In genomic region chr11:116318719-116319659, GRCm38 (mm10) we compare ENCODE assay signal across 8 mouse cellular contexts. TPM values are rescaled to one million over a fixed set of nuclear protein-coding genes. Genes with fewer than 3 reads are reported as not detected.
DNase-seq lines count a peak whose midpoint lies in the region; ATAC-seq and TF ChIP-seq lines count a peak whose summit lies in the region.

No protein-coding gene starts in this region.

- TF ChIP-seq POLR2A in embryonic fibroblast, embryonic 13.5 days (IDR thresholded peaks at IDR 0.05; ENCODE audit: low read depth, low read length) = 0 out of 2 replicates have a peak, but pooled peaks have one; percentile 7
- TF ChIP-seq POLR2A in myocyte (IDR thresholded peaks at IDR 0.05; ENCODE audit: insufficient read length, low read depth) = no peak

- peak; percentile 97 for TF ChIP-seq CTCF in C2C12 (IDR thresholded peaks at IDR 0.05; ENCODE audit: control insufficient read depth, insufficient read depth, insufficient read length)
- TF ChIP-seq CTCF in embryonic fibroblast, embryonic 13.5 days (IDR thresholded peaks at IDR 0.05; ENCODE audit: borderline replicate concordance, insufficient read depth, low read length) = peak; percentile 96

- H3K27me3 ChIP-seq in C2C12 (ENCODE audit: control insufficient read depth, insufficient read depth, insufficient read length) (no peaks in the 10 kb centered on the region), myocyte (ENCODE audit: control insufficient read depth, insufficient read depth, insufficient read length) (no peaks in the 10 kb centered on the region)
- H3K27me3 ChIP-seq in heart, embryonic 13.5 days (replicated peaks) = peaks cover 35% of the 10 kb centered on the region
- no peaks in the 10 kb centered on the region for H3K27me3 ChIP-seq in kidney, embryonic 16.5 days (ENCODE audit: insufficient read depth, low read length)
- H3K27me3 ChIP-seq in liver, embryonic 11.5 days (replicated peaks; ENCODE audit: control insufficient read depth, insufficient read depth, low read length) = no peaks in the 10 kb centered on the region

- no peak overlapping the region for H3K27ac ChIP-seq in embryonic fibroblast, embryonic 13.5 days (ENCODE audit: insufficient read depth, low read length)
- H3K27ac ChIP-seq in heart, embryonic 13.5 days (replicated peaks) = no peak overlapping the region
- H3K27ac ChIP-seq in kidney, embryonic 16.5 days (ENCODE audit: low read length) = no peak overlapping the region
- H3K27ac ChIP-seq in liver, embryonic 11.5 days (ENCODE audit: low read depth, low read length) = no peak overlapping the region

- peak; percentile 60 for ATAC-seq in heart, embryonic 13.5 days (ENCODE audit: extremely low read depth, insufficient number of reproducible peaks, low FRiP score, low TSS enrichment)
- ATAC-seq in kidney, embryonic 16.5 days (ENCODE audit: low FRiP score, low TSS enrichment) = peak; percentile 82
- peak; percentile 78 for ATAC-seq in liver, embryonic 11.5 days (replicated peaks; ENCODE audit: low FRiP score)

- no peaks in the 10 kb centered on the region for H3K79me3 ChIP-seq in C2C12 (ENCODE audit: low read depth)

- H3K4me3 ChIP-seq in C2C12 (ENCODE audit: insufficient read depth, poor library complexity, severe bottlenecking) = peak overlapping the region; percentile 27
- peak overlapping the region; percentile 32 for H3K4me3 ChIP-seq in embryonic fibroblast, embryonic 13.5 days (ENCODE audit: insufficient read depth, low read length)
- peak overlapping the region; percentile 59 for H3K4me3 ChIP-seq in heart, embryonic 13.5 days
- peak overlapping the region; percentile 50 for H3K4me3 ChIP-seq in kidney, embryonic 16.5 days (ENCODE audit: low read length)
- H3K4me3 ChIP-seq in liver, embryonic 11.5 days (ENCODE audit: low read depth, low read length) = peak overlapping the region; percentile 58
- H3K4me3 ChIP-seq in myocyte = peak overlapping the region; percentile 13

- peak; percentile 78 for DNase-seq in brain, adult 2 months (ENCODE audit: low read depth, low spot score)
- DNase-seq in liver, embryonic 11.5 days (ENCODE audit: low spot score) = peak; percentile 86
- peak; percentile 85 to 99 for DNase-seq in spleen, postnatal 4 days (ENCODE audit: low spot score in 2 of 2)

- no peaks in the 10 kb centered on the region for H3K9me3 ChIP-seq in heart, embryonic 13.5 days
- H3K9me3 ChIP-seq in kidney, embryonic 16.5 days (ENCODE audit: low read length) = no peaks in the 10 kb centered on the region
- H3K9me3 ChIP-seq in liver, embryonic 11.5 days (ENCODE audit: control insufficient read depth, low read length) = no peaks in the 10 kb centered on the region

- 3% methylated on average over 41 of the region's 41 CpGs for WGBS in heart, embryonic 13.5 days
- WGBS in kidney, embryonic 16.5 days = 1% methylated on average over 41 of the region's 41 CpGs
- 2% methylated on average over 41 of the region's 41 CpGs for WGBS in liver, embryonic 11.5 days

- H3ac ChIP-seq in C2C12 (ENCODE audit: control insufficient read depth, insufficient read length, low read depth) = peak overlapping the region; percentile 61
- no peak overlapping the region for H3ac ChIP-seq in myocyte (ENCODE audit: control insufficient read depth, insufficient read length)

- peak overlapping the region; percentile 100 for H3K4me2 ChIP-seq in heart, embryonic 13.5 days
- peak overlapping the region; percentile 89 for H3K4me2 ChIP-seq in kidney, embryonic 16.5 days (replicated peaks; ENCODE audit: low read depth, low read length)
- peak overlapping the region; percentile 100 for H3K4me2 ChIP-seq in liver, embryonic 11.5 days
- peak overlapping the region; percentile 99 for H3K4me2 ChIP-seq in myocyte (ENCODE audit: low read depth)

- peak overlapping the region; percentile 86 for H3K9ac ChIP-seq in heart, embryonic 13.5 days
- peak overlapping the region; percentile 77 for H3K9ac ChIP-seq in kidney, embryonic 16.5 days (replicated peaks; ENCODE audit: low read length)
- peak overlapping the region; percentile 78 for H3K9ac ChIP-seq in liver, embryonic 11.5 days (ENCODE audit: low read depth, low read length)

- H3K36me3 ChIP-seq in C2C12 (ENCODE audit: control insufficient read depth, insufficient read depth) (no peaks in the 10 kb centered on the region), myocyte (ENCODE audit: control insufficient read depth, insufficient read depth) (no peaks in the 10 kb centered on the region)
- no peaks in the 10 kb centered on the region for H3K36me3 ChIP-seq in heart, embryonic 13.5 days
- no peaks in the 10 kb centered on the region for H3K36me3 ChIP-seq in kidney, embryonic 16.5 days (ENCODE audit: insufficient read depth, low read length)
- H3K36me3 ChIP-seq in liver, embryonic 11.5 days (ENCODE audit: control insufficient read depth, insufficient read depth, low read length) = no peaks in the 10 kb centered on the region

- no peaks in the 10 kb centered on the region for H3K79me2 ChIP-seq in C2C12 (ENCODE audit: control insufficient read depth, insufficient read depth)
- H3K79me2 ChIP-seq in myocyte (ENCODE audit: control insufficient read depth, insufficient read depth) = no peaks in the 10 kb centered on the region

- H3K4me1 ChIP-seq in embryonic fibroblast, embryonic 13.5 days (ENCODE audit: control insufficient read depth, insufficient read depth, low read length) = peaks cover 5% of the 10 kb centered on the region; the same call in 1 of the 2 replicates
- H3K4me1 ChIP-seq in heart, embryonic 13.5 days = peaks cover 6% of the 10 kb centered on the region
- H3K4me1 ChIP-seq in kidney, embryonic 16.5 days (ENCODE audit: insufficient read depth, low read length) = no peaks in the 10 kb centered on the region
- peaks cover 9% of the 10 kb centered on the region for H3K4me1 ChIP-seq in liver, embryonic 11.5 days (replicated peaks; ENCODE audit: control insufficient read depth, insufficient read depth, low read length)

TF ChIP-seq in C2C12, 6 proteins besides CTCF, POLR2A, EP300 and RAD21:
- TF ChIP-seq MAX (IDR thresholded peaks at IDR 0.05) (peak; percentile 60), CEBPB (IDR thresholded peaks at IDR 0.05; ENCODE audit: low read depth) (no peak)

TF ChIP-seq in myocyte, 11 proteins besides CTCF, POLR2A, EP300 and RAD21:
- no peak for TF ChIP-seq POLR2AphosphoS2 (IDR thresholded peaks at IDR 0.05; ENCODE audit: insufficient read length, low read depth)
- no peak for TF ChIP-seq E2F4 (IDR thresholded peaks at IDR 0.05; ENCODE audit: insufficient read depth)
- no peak for TF ChIP-seq CEBPB (IDR thresholded peaks at IDR 0.05; ENCODE audit: insufficient read depth, poor library complexity, severe bottlenecking)

RNA-seq across cellular contexts. Expression of gene Exoc7, which starts 12.0 kb away (rescaled TPM):
- polyA plus RNA-seq in C2C12 (2012; fragmentation: generic; extraction: Trizol) (31.5 TPM), myocyte (2012; fragmentation: generic; extraction: Trizol) (55.0 TPM)
- 54.1 and 60.1 TPM in 2 replicates for polyA plus RNA-seq in embryonic fibroblast, embryonic 13.5 days (2011; ENCODE audit: insufficient read length, low read depth, missing spikeins)
- 45.0 and 46.0 TPM in 2 replicates for polyA plus RNA-seq in heart, embryonic 13.5 days (2015; fragmentation: Nextera tagmentation; extraction: Ambion mirVana)
- 71.5 and 72.5 TPM in 2 replicates for polyA plus RNA-seq in kidney, embryonic 16.5 days (2015; fragmentation: Nextera tagmentation; extraction: Ambion mirVana)
- polyA plus RNA-seq in liver, embryonic 11.5 days (2014; fragmentation: Nextera tagmentation; extraction: Ambion mirVana) = 47.4 and 51.3 TPM in 2 replicates

RNA-seq across cellular contexts. Expression of gene Foxj1, which starts 16.2 kb away (rescaled TPM):
- polyA plus RNA-seq in C2C12 (2012; fragmentation: generic; extraction: Trizol) (0.14 TPM), myocyte (2012; fragmentation: generic; extraction: Trizol) (0.08 TPM)
- 0.98 TPM in 1 of 2 replicates, not detected in the other for polyA plus RNA-seq in embryonic fibroblast, embryonic 13.5 days (2011; ENCODE audit: insufficient read length, low read depth, missing spikeins)
- polyA plus RNA-seq in heart, embryonic 13.5 days (2015; fragmentation: Nextera tagmentation; extraction: Ambion mirVana) = 0.09 and 0.14 TPM in 2 replicates
- 2.7 and 3.5 TPM in 2 replicates for polyA plus RNA-seq in kidney, embryonic 16.5 days (2015; fragmentation: Nextera tagmentation; extraction: Ambion mirVana)
- 1.2 and 1.3 TPM in 2 replicates for polyA plus RNA-seq in liver, embryonic 11.5 days (2014; fragmentation: Nextera tagmentation; extraction: Ambion mirVana)

RNA-seq across cellular contexts. Expression of gene Galr2, which starts 38.2 kb away (rescaled TPM):
- 0.85 TPM for polyA plus RNA-seq in C2C12 (2012; fragmentation: generic; extraction: Trizol)
- polyA plus RNA-seq in embryonic fibroblast, embryonic 13.5 days (2011; ENCODE audit: insufficient read length, low read depth, missing spikeins) = not detected in 2 replicates
- polyA plus RNA-seq in heart, embryonic 13.5 days (2015; fragmentation: Nextera tagmentation; extraction: Ambion mirVana) = not detected in 2 replicates
- 0.14 and 0.19 TPM in 2 replicates for polyA plus RNA-seq in kidney, embryonic 16.5 days (2015; fragmentation: Nextera tagmentation; extraction: Ambion mirVana)
- 0.11 TPM in 1 of 2 replicates, not detected in the other for polyA plus RNA-seq in liver, embryonic 11.5 days (2014; fragmentation: Nextera tagmentation; extraction: Ambion mirVana)
- 1.5 TPM for polyA plus RNA-seq in myocyte (2012; fragmentation: generic; extraction: Trizol)

RNA-seq across cellular contexts. Expression of gene Srp68, which starts 45.0 kb away (rescaled TPM):
- 81.9 TPM for polyA plus RNA-seq in C2C12 (2012; fragmentation: generic; extraction: Trizol)
- 71.1 and 71.4 TPM in 2 replicates for polyA plus RNA-seq in embryonic fibroblast, embryonic 13.5 days (2011; ENCODE audit: insufficient read length, low read depth, missing spikeins)
- polyA plus RNA-seq in heart, embryonic 13.5 days (2015; fragmentation: Nextera tagmentation; extraction: Ambion mirVana) = 63.6 and 64.6 TPM in 2 replicates
- polyA plus RNA-seq in kidney, embryonic 16.5 days (2015; fragmentation: Nextera tagmentation; extraction: Ambion mirVana) = 95.9 and 96.7 TPM in 2 replicates
- polyA plus RNA-seq in liver, embryonic 11.5 days (2014; fragmentation: Nextera tagmentation; extraction: Ambion mirVana) = 88.4 and 89.4 TPM in 2 replicates
- 83.0 TPM for polyA plus RNA-seq in myocyte (2012; fragmentation: generic; extraction: Trizol)
